Mouse (Mus musculus) cerebellum, adult 11 months (tissue): Measurements from ENCODE around the gene Calm3.
"Not testable (repeated sequence)": the region's sequence is repeated elsewhere in the genome, so short reads cannot be mapped to it uniquely, and the experiment has no call there.

Experiments
- DNase-seq: peaks from one replicate; pipeline ENCODE4 v3.0.0; 2022

Gene Calm3

GRCm38 (mm10) chr7:16924037-16924834, at the start of gene Calm3:
Calm3 (minus strand) TSS chr7:16924114.
- DNase-seq = peak; percentile 100

- DNase-seq = no peak
Measured at GRCm38 (mm10) chr7:16971160-16971559, 47.2 kb upstream of the Calm3 start.

- no peak for DNase-seq
Measured at GRCm38 (mm10) chr7:16968414-16968813, 44.5 kb upstream of the Calm3 start.

GRCm38 (mm10) chr7:16961678-16962077, 37.8 kb upstream of the Calm3 start:
- no peak for DNase-seq

GRCm38 (mm10) chr7:16959539-16960187, 35.7 kb upstream of the Calm3 start, which contains the start of gene Pnmal1:
Pnmal1 (plus strand) TSS chr7:16959679.
- DNase-seq = peak; percentile 84

GRCm38 (mm10) chr7:16956410-16957265, 32.7 kb upstream of the Calm3 start:
- DNase-seq = no peak

GRCm38 (mm10) chr7:16955712-16956111, 31.8 kb upstream of the Calm3 start:
- DNase-seq = no peak

- not testable (repeated sequence) for DNase-seq
Measured at GRCm38 (mm10) chr7:16953776-16954175, 29.9 kb upstream of the Calm3 start.

GRCm38 (mm10) chr7:16950861-16951635, 27.1 kb upstream of the Calm3 start:
- DNase-seq = peak; percentile 81

GRCm38 (mm10) chr7:16949908-16950841, 26.3 kb upstream of the Calm3 start:
- peak; percentile 85 for DNase-seq

- DNase-seq = no peak
Measured at GRCm38 (mm10) chr7:16948923-16949458, 25.1 kb upstream of the Calm3 start.

- DNase-seq = peak; percentile 54
Measured at GRCm38 (mm10) chr7:16947959-16948361, 24.0 kb upstream of the Calm3 start.

GRCm38 (mm10) chr7:16947349-16947895, 23.5 kb upstream of the Calm3 start:
- no peak for DNase-seq

GRCm38 (mm10) chr7:16946441-16947348, 22.8 kb upstream of the Calm3 start:
- peak; percentile 71 for DNase-seq

- peak; percentile 63 for DNase-seq
Measured at GRCm38 (mm10) chr7:16945419-16945818, 21.5 kb upstream of the Calm3 start.

- DNase-seq = no peak
Measured at GRCm38 (mm10) chr7:16944808-16945315, 20.9 kb upstream of the Calm3 start.

- DNase-seq = peak; percentile 91
Measured at GRCm38 (mm10) chr7:16944061-16944807, 20.3 kb upstream of the Calm3 start, which contains the start of gene Pnmal2. Pnmal2 (plus strand) TSS chr7:16944682.

- no peak for DNase-seq
Measured at GRCm38 (mm10) chr7:16942861-16943260, 18.9 kb upstream of the Calm3 start.
